Mouse (Mus musculus): ENCODE results near the gene 0610012G03Rik. TPM values are rescaled to one million over a fixed set of nuclear protein-coding genes. Genes with fewer than 3 reads are reported as not detected.

0610012G03Rik gene
- polyA plus RNA-seq, 1 experiment, result 49.6 TPM

GRCm38 (mm10) chr16:31917776-31918175 is 30.5 kb downstream of the 0610012G03Rik start:
- Histone ChIP-seq H3K4me3 (replicated peaks; ENCODE audit: extremely low read depth, low read depth, low read length) (no peak overlapping the region), H3K4me1 (ENCODE audit: control insufficient read depth, insufficient read depth, low read length) (no peaks in the 10 kb centered on the region)
- DNase-seq, result no peak
- TF ChIP-seq CTCF (IDR thresholded peaks at IDR 0.05; ENCODE audit: insufficient read depth, low read length) (no peak), POLR2A (IDR thresholded peaks at IDR 0.05; ENCODE audit: borderline replicate concordance, extremely low read depth, low read depth, low read length) (no peak)
- 62% methylated on average over 11 of the region's 11 CpGs for WGBS

- DNase-seq, result no peak
- no peaks in the 10 kb centered on the region; the same call in 1 of the 2 replicates for H3K4me1 ChIP-seq (ENCODE audit: control insufficient read depth, insufficient read depth, low read length)
- 41% methylated on average over 10 of the region's 10 CpGs for WGBS
- no peak overlapping the region for H3K4me3 ChIP-seq (replicated peaks; ENCODE audit: extremely low read depth, low read depth, low read length)
- TF ChIP-seq POLR2A (IDR thresholded peaks at IDR 0.05; ENCODE audit: borderline replicate concordance, extremely low read depth, low read depth, low read length) (no peak), CTCF (IDR thresholded peaks at IDR 0.05; ENCODE audit: insufficient read depth, low read length) (no peak)
Measured at GRCm38 (mm10) chr16:31910281-31910847, 37.9 kb downstream of the 0610012G03Rik start.

- WGBS, result 47% methylated on average over 11 of the region's 11 CpGs
- no peak for TF ChIP-seq CTCF (IDR thresholded peaks at IDR 0.05; ENCODE audit: insufficient read depth, low read length)
- no peak for TF ChIP-seq POLR2A (IDR thresholded peaks at IDR 0.05; ENCODE audit: borderline replicate concordance, extremely low read depth, low read depth, low read length)
- Histone ChIP-seq H3K4me1 (ENCODE audit: control insufficient read depth, insufficient read depth, low read length) (no peaks in the 10 kb centered on the region; the same call in 1 of the 2 replicates), H3K4me3 (replicated peaks; ENCODE audit: extremely low read depth, low read depth, low read length) (no peak overlapping the region)
- no peak for DNase-seq
Measured at GRCm38 (mm10) chr16:31908959-31909358, 39.3 kb downstream of the 0610012G03Rik start.

- no peaks in the 10 kb centered on the region; the same call in 1 of the 2 replicates for H3K4me1 ChIP-seq (ENCODE audit: control insufficient read depth, insufficient read depth, low read length)
- WGBS, result 10% methylated on average over 9 of the region's 9 CpGs
- H3K4me3 ChIP-seq (replicated peaks; ENCODE audit: extremely low read depth, low read depth, low read length), result no peak overlapping the region
- TF ChIP-seq CTCF (IDR thresholded peaks at IDR 0.05; ENCODE audit: insufficient read depth, low read length) (no peak), POLR2A (IDR thresholded peaks at IDR 0.05; ENCODE audit: borderline replicate concordance, extremely low read depth, low read depth, low read length) (no peak)
- DNase-seq, result peak; percentile 12
Measured at GRCm38 (mm10) chr16:31906896-31907295, 41.4 kb downstream of the 0610012G03Rik start.

- no peak for DNase-seq
- TF ChIP-seq POLR2A (IDR thresholded peaks at IDR 0.05; ENCODE audit: borderline replicate concordance, extremely low read depth, low read depth, low read length), result no peak
- TF ChIP-seq CTCF (IDR thresholded peaks at IDR 0.05; ENCODE audit: insufficient read depth, low read length), result no peak
- H3K4me3 ChIP-seq (replicated peaks; ENCODE audit: extremely low read depth, low read depth, low read length), result no peak overlapping the region
- 36% methylated on average over 20 of the region's 20 CpGs for WGBS
- no peaks in the 10 kb centered on the region; the same call in 1 of the 2 replicates for H3K4me1 ChIP-seq (ENCODE audit: control insufficient read depth, insufficient read depth, low read length)
Measured at GRCm38 (mm10) chr16:31905891-31906825, 42.1 kb downstream of the 0610012G03Rik start.

- Histone ChIP-seq H3K4me3 (replicated peaks; ENCODE audit: extremely low read depth, low read depth, low read length) (no peak overlapping the region), H3K4me1 (ENCODE audit: control insufficient read depth, insufficient read depth, low read length) (no peaks in the 10 kb centered on the region; the same call in 1 of the 2 replicates)
- 73% methylated on average over 4 of the region's 4 CpGs for WGBS
- no peak for TF ChIP-seq POLR2A (IDR thresholded peaks at IDR 0.05; ENCODE audit: borderline replicate concordance, extremely low read depth, low read depth, low read length)
- peak; percentile 19; the same call in 1 of the 2 replicates for TF ChIP-seq CTCF (IDR thresholded peaks at IDR 0.05; ENCODE audit: insufficient read depth, low read length)
- no peak for DNase-seq
Measured at GRCm38 (mm10) chr16:31905331-31905730, 43.0 kb downstream of the 0610012G03Rik start.

- 83% methylated on average over 8 of the region's 8 CpGs for WGBS
- DNase-seq, result no peak
- TF ChIP-seq CTCF (IDR thresholded peaks at IDR 0.05; ENCODE audit: insufficient read depth, low read length), result no peak
- Histone ChIP-seq H3K4me1 (ENCODE audit: control insufficient read depth, insufficient read depth, low read length) (no peaks in the 10 kb centered on the region; the same call in 1 of the 2 replicates), H3K4me3 (replicated peaks; ENCODE audit: extremely low read depth, low read depth, low read length) (no peak overlapping the region)
Measured at GRCm38 (mm10) chr16:31903239-31903638, 45.1 kb downstream of the 0610012G03Rik start.

GRCm38 (mm10) chr16:31901886-31902285 is 46.4 kb downstream of the 0610012G03Rik start:
- Histone ChIP-seq H3K4me3 (replicated peaks; ENCODE audit: extremely low read depth, low read depth, low read length) (no peak overlapping the region), H3K4me1 (ENCODE audit: control insufficient read depth, insufficient read depth, low read length) (peaks cover 2% of the 10 kb centered on the region; the same call in 1 of the 2 replicates)
- 75% methylated on average over 1 of the region's 1 CpGs for WGBS
- TF ChIP-seq CTCF (IDR thresholded peaks at IDR 0.05; ENCODE audit: insufficient read depth, low read length) (no peak), POLR2A (IDR thresholded peaks at IDR 0.05; ENCODE audit: borderline replicate concordance, extremely low read depth, low read depth, low read length) (no peak)
- no peak for DNase-seq

- no peak overlapping the region for H3K4me3 ChIP-seq (replicated peaks; ENCODE audit: extremely low read depth, low read depth, low read length)
- DNase-seq, result no peak
- WGBS, result 80% methylated on average over 18 of the region's 18 CpGs
- H3K4me1 ChIP-seq (ENCODE audit: control insufficient read depth, insufficient read depth, low read length), result 0 out of 2 replicates have a peak, but pooled peaks cover 2% of the 10 kb centered on the region
- no peak for TF ChIP-seq POLR2A (IDR thresholded peaks at IDR 0.05; ENCODE audit: borderline replicate concordance, extremely low read depth, low read depth, low read length)
- no peak for TF ChIP-seq CTCF (IDR thresholded peaks at IDR 0.05; ENCODE audit: insufficient read depth, low read length)
Measured at GRCm38 (mm10) chr16:31898546-31899326, 49.6 kb downstream of the 0610012G03Rik start.

Other genes starting within 250 kb of the 0610012G03Rik start
- gene Meltf, start 69.7 kb downstream of the 0610012G03Rik start, polyA plus RNA-seq (2012; rRNA removed), result 0.09 and 0.28 TPM in 2 replicates
- gene Pigz, start 14.6 kb downstream of the 0610012G03Rik start, polyA plus RNA-seq (2012; rRNA removed), result 4.8 and 5.5 TPM in 2 replicates
- gene Ncbp2, start within 50 bp of the 0610012G03Rik start, polyA plus RNA-seq (2012; rRNA removed), result 6.6 and 26.5 TPM in 2 replicates
- 3.4 and 5.8 TPM in 2 replicates for gene Senp5, start 54.8 kb upstream of the 0610012G03Rik start, polyA plus RNA-seq (2012; rRNA removed)
- 19.2 and 22.5 TPM in 2 replicates for gene Pak2, start 130.8 kb upstream of the 0610012G03Rik start, polyA plus RNA-seq (2012; rRNA removed)
- 19.6 and 20.0 TPM in 2 replicates for gene Pigx, start 151.2 kb upstream of the 0610012G03Rik start, polyA plus RNA-seq (2012; rRNA removed)
- gene Cep19, start 151.3 kb upstream of the 0610012G03Rik start, polyA plus RNA-seq (2012; rRNA removed), result 7.8 and 9.2 TPM in 2 replicates
- 40.6 and 40.9 TPM in 2 replicates for gene Nrros, start 217.1 kb upstream of the 0610012G03Rik start, polyA plus RNA-seq (2012; rRNA removed)
- gene Bex6, start 231.3 kb upstream of the 0610012G03Rik start, polyA plus RNA-seq (2012; rRNA removed), result not detected in 2 replicates